Mouse (Mus musculus): ENCODE data around the gene Ndufb3. TPM values are rescaled to one million over a fixed set of nuclear protein-coding genes. Genes with fewer than 3 reads are reported as not detected.
"Not testable (repeated sequence)": the region's sequence is repeated elsewhere in the genome, so short reads cannot be mapped to it uniquely, and the experiment has no call there.

Ndufb3 gene
- total RNA-seq, 2 experiments from 2014 or later, result 91.0 to 99.5 TPM

GRCm38 (mm10) chr1:58614424-58614823, 28.2 kb downstream of the Ndufb3 start:
- DNase-seq (ENCODE audit: extremely low spot score in 1 of 2, low spot score in 2 of 2), result peak in 1 of 2 experiments; percentile 29
- intact Hi-C loops (cut with DNase I), result no loop called here

- DNase-seq (ENCODE audit: extremely low spot score in 1 of 2, low spot score in 2 of 2), result no peak
- intact Hi-C loops (cut with DNase I), result no loop called here
Measured at GRCm38 (mm10) chr1:58615146-58615545, 29.0 kb downstream of the Ndufb3 start.

GRCm38 (mm10) chr1:58616176-58616575, 30.0 kb downstream of the Ndufb3 start:
- intact Hi-C loops (cut with DNase I), result no loop called here
- no peak for DNase-seq (ENCODE audit: extremely low spot score in 1 of 2, low spot score in 2 of 2)

GRCm38 (mm10) chr1:58617076-58617475, 30.9 kb downstream of the Ndufb3 start:
- intact Hi-C loops (cut with DNase I), result no loop called here

GRCm38 (mm10) chr1:58617978-58618668, 31.9 kb downstream of the Ndufb3 start:
- intact Hi-C loops (cut with DNase I), result no loop called here
- no peak for DNase-seq (ENCODE audit: extremely low spot score in 1 of 2, low spot score in 2 of 2)

More at GRCm38 (mm10) chr1:58617076-58617475, 30.9 kb downstream of the Ndufb3 start:
- DNase-seq (ENCODE audit: extremely low spot score in 1 of 2, low spot score in 2 of 2), result no peak

GRCm38 (mm10) chr1:58618766-58619165, 32.6 kb downstream of the Ndufb3 start:
- intact Hi-C loops (cut with DNase I), result no loop called here
- peak in 1 of 2 experiments; percentile 30 for DNase-seq (ENCODE audit: extremely low spot score in 1 of 2, low spot score in 2 of 2)

- DNase-seq (ENCODE audit: extremely low spot score in 1 of 2, low spot score in 2 of 2), result no peak
- intact Hi-C loops (cut with DNase I), result no loop called here
Measured at GRCm38 (mm10) chr1:58621251-58621650, 35.1 kb downstream of the Ndufb3 start.

GRCm38 (mm10) chr1:58621996-58622748, 36.0 kb downstream of the Ndufb3 start:
- intact Hi-C loops (cut with DNase I), result no loop called here
- DNase-seq (ENCODE audit: extremely low spot score in 1 of 2, low spot score in 2 of 2), result peak in 1 of 2 experiments; percentile 50

- intact Hi-C loops (cut with DNase I); DNase-seq (ENCODE audit: extremely low spot score in 1 of 2, low spot score in 2 of 2): not testable (repeated sequence)
Measured at GRCm38 (mm10) chr1:58628847-58629246, 42.7 kb downstream of the Ndufb3 start.

Other genes with a start within 250 kb of the Ndufb3 start
- gene Bzw1, start 193.5 kb upstream of the Ndufb3 start, total RNA-seq (2021), result 100 to 1,000 TPM; 264 to 272 TPM
- 100 to 1,000 TPM in 1 of 2 experiments, 10 to 100 TPM in 1; 98.2 to 104 TPM for gene Clk1, start 162.3 kb upstream of the Ndufb3 start, total RNA-seq (2021)
- gene Nif3l1, start 141.2 kb upstream of the Ndufb3 start, total RNA-seq (2021), result 10 to 100 TPM; 19.9 to 20.3 TPM
- gene Ppil3, start 140.9 kb upstream of the Ndufb3 start, total RNA-seq (2021), result 10 to 100 TPM; 29.0 to 30.0 TPM
- gene Orc2, start 81.3 kb upstream of the Ndufb3 start, total RNA-seq (2021), result 10 to 100 TPM; 19.2 to 20.2 TPM
- 10 to 100 TPM; 68.6 to 70.4 TPM for gene Fam126b, start 61 bp upstream of the Ndufb3 start, total RNA-seq (2021)
- gene Als2cr12, start 109.6 kb downstream of the Ndufb3 start, total RNA-seq (2021), result not detected
- 10 to 100 TPM; 24.8 to 28.1 TPM for gene Cflar, start 125.1 kb downstream of the Ndufb3 start, total RNA-seq (2021)
- gene Casp8, start 209.0 kb downstream of the Ndufb3 start, total RNA-seq (2021), result 1 to 10 TPM; 3.7 to 4.0 TPM